Mouse (Mus musculus): ENCODE data around the gene Olfr212. TPM values are rescaled to one million over a fixed set of nuclear protein-coding genes. Genes with fewer than 3 reads are reported as not detected.
"Not testable (repeated sequence)": the region's sequence is repeated elsewhere in the genome, so short reads cannot be mapped to it uniquely, and the experiment has no call there.

The Olfr212 gene
- under 1 TPM in 1 of 2 experiments, not detected in 1; 0.14 TPM for total RNA-seq (2021)

GRCm38 (mm10) chr6:116506302-116507003 lies at the start of gene Olfr212:
Olfr212 (plus strand) TSS chr6:116506516.
- intact Hi-C loops (cut with DNase I); DNase-seq (ENCODE audit: low spot score in 2 of 2): not testable (repeated sequence)

GRCm38 (mm10) chr6:116458728-116459127 lies 47.6 kb upstream of the Olfr212 start:
- DNase-seq (ENCODE audit: low spot score in 2 of 2), result no peak
- intact Hi-C loops (cut with DNase I), result no loop called here

- intact Hi-C loops (cut with DNase I), result no loop called here
- DNase-seq (ENCODE audit: low spot score in 2 of 2), result no peak
These were observed 47.1 kb upstream of the Olfr212 start for GRCm38 (mm10) chr6:116459232-116459631.

DNA sequence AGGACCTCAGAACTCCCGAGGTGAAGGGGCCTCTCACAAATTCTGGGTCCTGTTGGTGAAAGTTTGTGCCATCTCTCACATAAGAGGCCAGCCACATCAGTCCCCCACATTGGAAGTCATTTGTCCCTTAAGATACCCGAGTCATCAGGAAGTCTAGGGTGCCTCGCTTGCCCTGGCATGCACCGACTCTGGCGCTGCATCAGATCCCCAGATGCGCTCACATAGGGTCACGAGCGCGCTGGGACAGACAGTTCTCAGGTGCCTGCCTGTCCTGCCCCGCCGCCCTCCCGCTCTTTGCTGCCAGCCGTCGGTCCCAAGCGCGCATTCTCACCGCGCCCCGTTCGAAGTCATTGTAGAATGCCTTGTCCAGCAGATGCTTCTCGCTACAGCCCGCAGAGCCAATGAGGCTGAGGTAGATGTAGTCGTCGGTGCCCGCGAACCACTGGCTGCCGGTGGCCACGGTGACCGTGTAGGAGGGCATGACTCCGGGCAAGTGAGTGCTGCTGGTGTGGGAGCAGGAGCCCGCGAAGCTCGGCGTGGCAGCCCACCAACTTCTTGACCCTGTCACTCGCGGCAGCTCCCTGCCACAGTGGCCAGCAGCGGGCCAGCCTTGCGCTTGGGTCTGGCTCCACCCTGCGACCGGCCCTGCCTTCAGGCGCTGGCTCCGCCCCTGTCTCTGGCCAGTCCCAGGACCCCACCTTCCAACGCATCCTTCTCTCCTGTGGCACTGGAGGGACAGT lies 45.6 kb upstream of the Olfr212 start, which contains the start of gene Alox5:
Gene Alox5 (minus strand): TSS at position 635 of the 740 bp plus-strand sequence.
- intact Hi-C loops (cut with DNase I), result no loop called here
- DNase-seq (ENCODE audit: low spot score in 2 of 2), result no peak

- intact Hi-C loops (cut with DNase I), result no loop called here
- DNase-seq (ENCODE audit: low spot score in 2 of 2), result no peak
These were observed 38.2 kb upstream of the Olfr212 start for GRCm38 (mm10) chr6:116468081-116468480.

GRCm38 (mm10) chr6:116485081-116485480 lies 21.2 kb upstream of the Olfr212 start:
- intact Hi-C loops (cut with DNase I), result no loop called here
- no peak for DNase-seq (ENCODE audit: low spot score in 2 of 2)

DNA sequence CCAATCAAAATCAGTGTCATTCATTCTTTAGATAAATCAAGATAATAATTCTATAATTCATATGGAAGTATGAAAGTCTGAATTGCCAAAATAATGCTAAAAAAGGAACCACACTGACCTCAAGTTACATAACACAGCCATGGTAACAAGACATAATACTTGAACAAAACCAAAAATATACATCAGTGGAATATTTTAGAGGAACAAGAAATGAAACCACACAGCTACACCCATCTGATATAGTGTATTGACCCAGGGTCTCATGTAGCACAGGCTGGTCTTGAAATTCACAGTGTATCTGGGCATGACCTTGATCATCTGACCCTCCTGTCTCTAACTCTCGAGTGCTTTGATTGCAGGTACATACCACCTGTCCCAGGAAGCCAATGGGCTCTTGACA lies 19.5 kb upstream of the Olfr212 start:
- DNase-seq (ENCODE audit: low spot score in 2 of 2), result no peak
- intact Hi-C loops (cut with DNase I), result no loop called here

- DNase-seq (ENCODE audit: low spot score in 2 of 2), result no peak
- intact Hi-C loops (cut with DNase I), result no loop called here
These were observed 17.5 kb upstream of the Olfr212 start, which contains the start of gene Olfr211 for GRCm38 (mm10) chr6:116488791-116489190. Olfr211 (plus strand) TSS chr6:116489091.

DNA sequence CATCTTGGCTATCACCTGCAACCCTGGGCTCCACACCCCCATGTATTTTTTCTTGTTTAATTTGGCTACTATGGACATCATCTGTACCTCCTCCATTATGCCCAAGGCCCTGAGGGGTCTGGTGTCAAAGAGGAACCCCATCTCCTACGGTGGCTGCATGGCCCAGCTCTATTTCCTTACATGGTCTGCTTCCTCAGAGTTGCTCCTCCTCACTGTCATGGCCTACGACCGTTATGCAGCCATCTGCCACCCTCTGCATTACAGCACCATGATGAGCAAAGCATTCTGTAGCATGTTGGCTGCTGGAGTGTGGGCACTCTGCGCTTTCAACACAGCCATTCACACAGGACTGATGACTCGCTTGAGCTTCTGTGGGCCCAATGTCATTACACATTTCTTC lies 12.6 kb upstream of the Olfr212 start:
- DNase-seq (ENCODE audit: low spot score in 2 of 2), result no peak
- intact Hi-C loops (cut with DNase I), result no loop called here

DNA sequence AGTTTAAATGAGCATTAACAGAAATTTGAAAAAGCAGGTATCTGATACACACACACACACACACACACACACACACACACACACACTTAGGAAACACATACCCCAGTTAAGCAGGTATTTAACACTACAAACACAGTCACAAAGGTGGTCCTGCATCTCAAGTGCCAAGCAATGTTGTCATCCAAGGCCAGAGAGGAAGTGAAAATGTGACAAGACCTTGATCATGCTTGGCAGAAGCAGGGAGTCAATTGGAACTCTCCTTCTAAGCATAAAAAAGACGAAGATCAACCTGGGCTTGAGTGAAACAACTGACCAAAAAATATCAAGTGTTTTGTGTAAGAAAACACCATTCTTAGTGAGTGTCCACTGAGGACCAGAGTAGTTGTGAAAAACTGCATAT lies 10.4 kb upstream of the Olfr212 start:
- intact Hi-C loops (cut with DNase I), result no loop called here
- no peak for DNase-seq (ENCODE audit: low spot score in 2 of 2)

GRCm38 (mm10) chr6:116514832-116515231 lies 8.5 kb downstream of the Olfr212 start:
- intact Hi-C loops (cut with DNase I), result no loop called here
- no peak for DNase-seq (ENCODE audit: low spot score in 2 of 2)

DNA sequence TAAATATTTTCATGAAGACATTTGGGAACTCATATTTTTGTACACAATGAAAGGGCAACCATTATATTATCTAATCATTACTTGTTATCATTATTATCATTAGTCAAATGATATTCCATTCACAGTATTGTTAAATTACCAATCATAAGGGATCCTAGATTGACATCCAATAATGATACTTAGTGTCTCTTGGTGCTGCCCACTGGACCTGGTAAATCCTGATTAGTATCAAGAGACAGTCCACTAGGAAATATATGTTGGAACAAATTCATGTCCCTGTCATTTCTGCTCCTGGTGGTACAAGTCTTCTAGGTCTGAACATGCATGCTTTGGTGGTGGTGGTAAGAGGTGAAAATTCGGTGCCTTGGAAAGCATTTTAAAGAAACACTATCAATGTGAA lies 31.8 kb downstream of the Olfr212 start, which contains the start of gene Olfr213:
Gene Olfr213 (plus strand): TSS at position 301 of the 400 bp plus-strand sequence.
- DNase-seq (ENCODE audit: low spot score in 2 of 2), result no peak

DNA sequence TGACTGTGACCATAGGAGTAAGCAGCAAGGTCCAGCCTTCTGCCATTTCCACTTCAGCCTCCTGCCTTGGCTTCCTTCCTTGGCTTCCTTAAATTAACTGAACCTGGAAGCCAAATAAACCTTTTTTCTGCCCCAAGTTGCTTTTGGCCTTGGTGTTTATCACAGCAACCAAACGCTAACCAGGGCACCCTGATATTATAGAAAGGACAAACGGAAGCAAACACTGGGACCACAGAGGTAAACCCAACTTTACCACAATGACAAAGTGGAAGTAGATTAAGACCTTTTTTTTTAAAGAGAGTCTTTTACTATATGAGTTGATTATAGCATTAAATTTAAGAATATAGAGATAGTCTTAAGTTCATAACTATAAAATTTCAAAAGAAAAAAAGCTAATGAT lies 36.2 kb downstream of the Olfr212 start:
- no peak for DNase-seq (ENCODE audit: low spot score in 2 of 2)
- intact Hi-C loops (cut with DNase I), result no loop called here

More for the DNA sequence above, 31.8 kb downstream of the Olfr212 start, which contains the start of gene Olfr213:
- intact Hi-C loops (cut with DNase I), result no loop called here

- intact Hi-C loops (cut with DNase I), result not testable (repeated sequence)
These were observed 44.5 kb downstream of the Olfr212 start, which contains the start of gene Gm5580 for GRCm38 (mm10) chr6:116550841-116551240. Gm5580 (plus strand) TSS chr6:116551141.

DNA sequence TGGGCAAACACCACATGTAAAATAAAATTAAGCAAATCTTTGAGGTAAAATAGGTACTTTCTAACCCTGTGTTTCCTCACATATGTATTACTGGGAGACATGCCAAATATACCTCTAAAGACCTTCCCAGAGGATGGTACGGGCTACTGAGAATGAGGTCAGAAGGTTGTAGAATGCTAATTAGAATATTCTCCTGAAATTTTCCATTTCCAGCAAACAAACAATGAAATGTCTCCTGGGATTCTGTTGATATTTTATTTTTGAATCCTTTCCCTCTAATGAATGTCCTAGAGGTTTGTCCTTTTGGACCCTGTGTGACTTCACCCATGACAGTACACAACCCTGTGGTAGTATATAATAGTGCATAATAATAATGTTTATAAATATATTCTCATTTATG lies 47.6 kb downstream of the Olfr212 start, which contains the start of gene Olfr214:
Gene Olfr214 (plus strand): TSS at position 301 of the 400 bp plus-strand sequence.
- no peak for DNase-seq (ENCODE audit: low spot score in 2 of 2)
- intact Hi-C loops (cut with DNase I), result no loop called here

More at GRCm38 (mm10) chr6:116550841-116551240, 44.5 kb downstream of the Olfr212 start, which contains the start of gene Gm5580:
- DNase-seq (ENCODE audit: low spot score in 2 of 2), result not testable (repeated sequence)

GRCm38 (mm10) chr6:116554952-116555351 lies 48.6 kb downstream of the Olfr212 start:
- intact Hi-C loops (cut with DNase I), result no loop called here

More at GRCm38 (mm10) chr6:116554952-116555351, 48.6 kb downstream of the Olfr212 start:
- DNase-seq (ENCODE audit: low spot score in 2 of 2), result no peak
